Mouse (Mus musculus) intestine, embryonic 16.5 days (tissue): ENCODE data around the gene Fto. TPM values are rescaled to one million over a fixed set of nuclear protein-coding genes. Genes with fewer than 3 reads are reported as not detected.

Experiments used
- ATAC-seq: fragments of 200-750 bp; cut with Nextera tagmentation; 2 replicates; pipeline ENCODE4 v1.8.0; 2017; ENCODE audit warnings: moderate TSS enrichment, moderate library complexity
- H3K27ac ChIP-seq: fragments of 300-500 bp; sonication (generic); 2 replicates; pipeline ENCODE4 v1.5.1; 2014; ENCODE audit warnings: mild to moderate bottlenecking, low read length
- H3K27me3 ChIP-seq: fragments of 300-500 bp; sonication (generic); replicated peaks from 2 replicates; pipeline ENCODE4 v1.6.1; 2014; ENCODE audit warnings: low read length, control low read depth, mixed read lengths; ENCODE audit not compliant: control insufficient read depth, insufficient read depth
- H3K36me3 ChIP-seq: fragments of 300-500 bp; sonication (generic); 2 replicates; pipeline ENCODE4 v1.6.1; 2014; ENCODE audit warnings: low read length, control low read depth; ENCODE audit not compliant: control insufficient read depth, insufficient read depth
- H3K4me1 ChIP-seq: fragments of 300-500 bp; sonication (generic); 2 replicates; pipeline ENCODE4 v1.6.1; 2014; ENCODE audit warnings: low read length, control low read depth, mixed read lengths; ENCODE audit not compliant: control insufficient read depth, insufficient read depth
- H3K4me2 ChIP-seq: fragments of 300-500 bp; sonication (generic); 2 replicates; pipeline ENCODE4 v1.6.1; 2014; ENCODE audit warnings: low read depth, low read length, control low read depth
- H3K4me3 ChIP-seq: fragments of 300-500 bp; sonication (generic); 2 replicates; pipeline ENCODE4 v1.5.1; 2014; ENCODE audit warnings: mild to moderate bottlenecking, low read length
- H3K9ac ChIP-seq: fragments of 300-500 bp; sonication (generic); 2 replicates; pipeline ENCODE4 v1.6.1; 2014; ENCODE audit warnings: low read depth, low read length
- H3K9me3 ChIP-seq: fragments of 300-500 bp; sonication (generic); 2 replicates; pipeline ENCODE4 v1.6.1; 2016; ENCODE audit warnings: low read length, control low read depth; ENCODE audit not compliant: control insufficient read depth
- WGBS: fragments of 180-500 bp; shearing (Covaris S2); extraction: QIAGEN DNeasy Blood & Tissue Kit; methylation state at CpG from one replicate; pipeline ENCODE4 v1.1.7; 2014; 5-methylcytosine and 5-hydroxymethylcytosine counted together
- polyA plus RNA-seq: library from polyadenylated mRNA; unstranded; fragments of >200 nt; fragmentation: Nextera tagmentation; extraction: Ambion mirVana; gene quantifications from 2 replicates; pipeline ENCODE4 v1.2.1, GENCODE M21; 2015

The Fto gene
- polyA plus RNA-seq, 1 experiment from 2014 or later = 58.1 TPM

DNA sequence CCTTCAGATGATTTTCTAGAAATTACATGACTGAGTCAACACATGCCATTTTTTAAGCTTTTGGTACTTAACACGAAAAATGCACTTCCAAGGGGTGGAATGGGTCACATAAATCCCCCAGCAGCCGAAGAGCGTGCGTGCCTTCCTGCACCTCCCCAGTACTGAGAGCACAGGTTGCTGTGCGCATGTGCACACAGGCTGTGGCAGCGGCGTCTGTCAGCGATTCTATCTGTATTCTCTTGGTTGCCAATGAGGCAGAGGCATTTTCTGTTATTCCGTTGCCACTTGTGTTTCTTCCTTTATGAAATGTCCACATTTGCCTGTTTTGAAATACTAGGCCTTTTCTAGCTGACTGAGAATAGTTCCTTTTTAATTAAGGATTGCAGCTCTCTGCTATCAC lies 324.4 kb downstream of the Fto start:
- WGBS = 91% methylated on average over 9 of the region's 9 CpGs
- no peak overlapping the region for H3K27ac ChIP-seq
- no peaks in the 10 kb centered on the region for H3K36me3 ChIP-seq
- H3K27me3 ChIP-seq = no peaks in the 10 kb centered on the region
- H3K4me2 ChIP-seq = no peak overlapping the region
- ATAC-seq = no peak
- H3K9ac ChIP-seq = no peak overlapping the region
- no peak overlapping the region for H3K4me3 ChIP-seq
- no peaks in the 10 kb centered on the region for H3K9me3 ChIP-seq
- H3K4me1 ChIP-seq = no peaks in the 10 kb centered on the region

DNA sequence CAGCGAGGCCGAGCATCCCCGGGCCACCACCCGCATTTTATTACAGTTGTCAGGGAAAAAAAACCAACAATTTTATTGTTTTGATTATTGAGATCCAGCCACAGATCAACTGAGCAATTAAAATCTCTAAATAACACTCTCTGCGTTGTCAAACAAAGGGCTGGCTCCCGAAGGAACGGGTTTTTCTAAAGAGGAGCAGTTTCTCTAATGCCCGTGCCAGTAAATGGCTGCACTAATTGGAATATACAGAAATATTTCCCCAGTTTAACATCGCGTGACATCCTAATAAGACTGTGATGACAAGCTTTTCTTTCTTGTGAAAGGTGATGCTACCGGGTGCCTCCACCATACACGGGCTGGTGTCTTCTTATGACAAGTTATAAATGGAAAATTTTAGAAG lies 324.9 kb downstream of the Fto start:
- H3K9me3 ChIP-seq = no peaks in the 10 kb centered on the region
- no peak overlapping the region for H3K27ac ChIP-seq
- H3K9ac ChIP-seq = no peak overlapping the region
- H3K36me3 ChIP-seq = no peaks in the 10 kb centered on the region
- no peak overlapping the region for H3K4me2 ChIP-seq
- no peaks in the 10 kb centered on the region for H3K4me1 ChIP-seq
- no peaks in the 10 kb centered on the region for H3K27me3 ChIP-seq
- H3K4me3 ChIP-seq = no peak overlapping the region
- 77% methylated on average over 12 of the region's 12 CpGs for WGBS
- no peak for ATAC-seq

DNA sequence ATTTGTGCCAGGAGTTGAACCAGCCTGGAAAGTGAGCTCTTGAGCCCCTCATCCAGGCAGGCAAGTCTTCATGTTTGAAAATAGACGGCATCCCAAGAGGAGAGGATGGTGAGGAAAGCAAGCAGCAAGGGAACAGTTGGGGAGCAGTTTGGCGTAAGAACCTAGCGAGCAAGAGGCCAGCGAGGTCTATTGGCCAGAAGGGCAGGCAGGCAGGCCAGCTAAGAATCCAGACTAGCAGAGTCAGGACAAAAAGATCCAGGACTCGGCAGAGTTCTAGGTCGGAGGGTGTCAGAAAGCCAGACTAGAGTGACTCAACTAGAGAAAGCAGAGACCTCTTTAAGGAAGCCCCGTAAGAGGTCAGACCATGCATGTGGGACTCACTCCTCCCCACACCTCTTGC lies 327.1 kb downstream of the Fto start:
- no peak overlapping the region for H3K27ac ChIP-seq

DNA sequence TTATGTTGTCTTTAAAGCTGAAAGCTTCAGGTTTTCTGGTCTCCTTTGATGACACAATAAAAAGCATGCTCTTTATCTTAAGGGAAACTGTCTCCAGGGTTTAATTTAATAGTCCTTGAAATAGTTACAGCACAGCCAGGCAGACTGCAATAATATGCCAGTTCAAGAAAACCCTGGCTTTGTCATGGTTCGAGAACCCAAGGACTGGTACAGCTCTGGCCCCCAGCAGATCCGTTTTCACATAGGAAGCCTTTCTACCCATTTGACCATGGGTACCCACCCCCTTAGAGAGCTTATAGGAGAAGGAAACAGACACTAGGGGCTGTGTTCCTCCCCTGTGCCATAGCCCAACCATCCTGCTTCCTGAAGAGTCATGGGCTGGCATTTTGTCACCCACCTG lies 332.2 kb downstream of the Fto start:
- no peak for ATAC-seq
- Histone ChIP-seq H3K27ac (no peak overlapping the region), H3K27me3 (no peaks in the 10 kb centered on the region), H3K9me3 (no peaks in the 10 kb centered on the region), H3K4me2 (no peak overlapping the region), H3K9ac (no peak overlapping the region), H3K4me3 (no peak overlapping the region), H3K36me3 (no peaks in the 10 kb centered on the region), H3K4me1 (0 out of 2 replicates have a peak, but pooled peaks cover 4% of the 10 kb centered on the region)
- 72% methylated on average over 2 of the region's 2 CpGs for WGBS

More for the DNA sequence above, 327.1 kb downstream of the Fto start:
- Histone ChIP-seq H3K4me3 (no peak overlapping the region), H3K4me2 (no peak overlapping the region), H3K4me1 (no peaks in the 10 kb centered on the region), H3K9ac (no peak overlapping the region), H3K27me3 (no peaks in the 10 kb centered on the region), H3K9me3 (no peaks in the 10 kb centered on the region), H3K36me3 (no peaks in the 10 kb centered on the region)
- 70% methylated on average over 7 of the region's 7 CpGs for WGBS
- no peak for ATAC-seq

DNA sequence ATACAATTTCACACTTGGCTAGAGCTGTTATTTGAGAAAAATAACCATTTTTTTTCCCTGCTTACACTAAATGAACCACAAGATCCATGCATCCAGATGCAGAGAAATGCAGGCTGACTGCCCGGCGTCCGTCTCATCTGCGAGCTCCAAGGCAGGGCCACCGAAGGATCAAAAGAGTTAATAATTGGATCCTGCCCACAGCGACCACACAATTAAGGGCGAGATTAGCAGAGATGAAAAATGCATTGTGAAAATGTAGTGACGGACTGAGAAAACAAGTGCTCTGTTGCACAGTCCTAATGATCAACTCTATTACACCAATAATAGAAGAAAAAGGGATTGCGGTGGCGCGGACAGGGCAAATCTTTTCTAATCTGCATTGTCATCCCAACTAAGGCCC lies 334.6 kb downstream of the Fto start:
- no peak for ATAC-seq
- 80% methylated on average over 11 of the region's 11 CpGs for WGBS
- Histone ChIP-seq H3K4me3 (no peak overlapping the region), H3K4me1 (0 out of 2 replicates have a peak, but pooled peaks cover 4% of the 10 kb centered on the region), H3K27me3 (no peaks in the 10 kb centered on the region), H3K4me2 (no peak overlapping the region), H3K36me3 (no peaks in the 10 kb centered on the region), H3K9ac (no peak overlapping the region), H3K9me3 (no peaks in the 10 kb centered on the region), H3K27ac (no peak overlapping the region)

DNA sequence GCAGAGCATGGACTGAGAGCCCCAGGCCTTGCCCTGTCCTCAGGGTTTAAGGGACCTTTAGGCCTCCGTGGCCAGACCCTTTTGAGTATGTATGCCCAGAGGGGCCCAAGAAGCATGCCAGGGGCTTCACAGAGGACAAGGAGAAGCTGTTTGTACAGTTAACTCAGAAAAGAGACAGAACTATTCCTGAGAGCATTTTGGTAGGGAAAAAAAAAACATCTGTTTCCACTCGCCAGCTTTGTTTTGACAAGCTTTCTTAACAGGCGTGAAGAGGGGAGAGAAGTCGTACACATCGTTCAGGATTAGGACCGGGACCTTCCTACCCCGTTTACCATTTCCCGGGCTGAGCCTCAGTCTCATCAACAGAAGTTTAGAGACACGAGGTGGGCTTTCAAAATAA lies 335.5 kb downstream of the Fto start:
- H3K27me3 ChIP-seq = no peaks in the 10 kb centered on the region

DNA sequence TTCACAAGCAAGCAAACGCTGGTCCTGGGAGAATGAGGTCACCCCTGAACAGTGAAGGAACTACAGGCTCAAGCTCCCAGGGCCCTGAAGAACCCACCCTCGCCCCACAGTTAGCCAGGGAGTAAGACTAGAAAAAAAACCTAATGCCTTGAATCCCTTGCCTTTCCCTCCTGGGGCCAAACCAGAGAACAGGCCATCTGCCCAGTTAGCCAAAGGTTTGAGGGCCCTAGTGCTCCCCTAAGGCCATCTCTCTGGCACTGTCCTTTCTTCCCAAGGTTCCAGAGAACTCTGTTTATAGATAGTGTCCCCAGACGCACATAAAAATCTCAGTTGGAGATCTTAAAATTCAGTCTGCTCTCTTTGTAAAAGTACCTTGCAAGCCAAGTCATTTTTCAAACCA lies 340.2 kb downstream of the Fto start:
- Histone ChIP-seq H3K4me1 (0 out of 2 replicates have a peak, but pooled peaks cover 2% of the 10 kb centered on the region), H3K4me3 (no peak overlapping the region), H3K9me3 (no peaks in the 10 kb centered on the region), H3K36me3 (no peaks in the 10 kb centered on the region), H3K4me2 (no peak overlapping the region), H3K27ac (no peak overlapping the region), H3K27me3 (no peaks in the 10 kb centered on the region), H3K9ac (no peak overlapping the region)
- WGBS = 58% methylated on average over 3 of the region's 3 CpGs
- ATAC-seq = no peak

More for the DNA sequence above, 335.5 kb downstream of the Fto start:
- H3K36me3 ChIP-seq = no peaks in the 10 kb centered on the region
- no peak overlapping the region for H3K4me2 ChIP-seq
- ATAC-seq = 0 out of 2 replicates have a peak, but pooled peaks have one; percentile 31
- H3K9me3 ChIP-seq = no peaks in the 10 kb centered on the region
- no peak overlapping the region for H3K4me3 ChIP-seq
- H3K4me1 ChIP-seq = 0 out of 2 replicates have a peak, but pooled peaks cover 4% of the 10 kb centered on the region
- H3K9ac ChIP-seq = no peak overlapping the region
- WGBS = 43% methylated on average over 9 of the region's 9 CpGs
- H3K27ac ChIP-seq = no peak overlapping the region

DNA sequence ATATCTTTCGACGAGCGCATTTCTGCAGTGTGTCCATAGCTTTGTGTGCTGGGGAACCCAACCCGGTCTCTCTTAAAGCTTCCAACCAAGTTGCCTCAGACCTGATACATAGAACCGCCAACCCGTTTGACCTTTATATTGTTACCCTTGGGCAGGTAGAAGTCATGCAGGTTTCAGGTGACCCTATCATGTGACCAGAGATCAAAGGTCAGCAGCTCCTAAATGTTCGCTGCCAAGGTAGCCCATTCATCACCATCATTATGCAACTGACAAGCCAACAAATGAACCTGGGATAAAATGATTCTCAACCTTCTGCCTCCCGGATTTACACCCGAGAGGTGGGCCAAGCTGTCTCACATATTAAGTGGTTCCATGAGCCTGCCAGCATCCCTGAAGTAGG lies 344.1 kb downstream of the Fto start:
- WGBS = 91% methylated on average over 9 of the region's 9 CpGs
- H3K36me3 ChIP-seq = no peaks in the 10 kb centered on the region
- no peak overlapping the region for H3K4me2 ChIP-seq
- H3K9ac ChIP-seq = no peak overlapping the region
- H3K9me3 ChIP-seq = no peaks in the 10 kb centered on the region
- ATAC-seq = no peak
- H3K27me3 ChIP-seq = no peaks in the 10 kb centered on the region
- no peak overlapping the region for H3K4me3 ChIP-seq
- H3K27ac ChIP-seq = no peak overlapping the region
- no peaks in the 10 kb centered on the region for H3K4me1 ChIP-seq

DNA sequence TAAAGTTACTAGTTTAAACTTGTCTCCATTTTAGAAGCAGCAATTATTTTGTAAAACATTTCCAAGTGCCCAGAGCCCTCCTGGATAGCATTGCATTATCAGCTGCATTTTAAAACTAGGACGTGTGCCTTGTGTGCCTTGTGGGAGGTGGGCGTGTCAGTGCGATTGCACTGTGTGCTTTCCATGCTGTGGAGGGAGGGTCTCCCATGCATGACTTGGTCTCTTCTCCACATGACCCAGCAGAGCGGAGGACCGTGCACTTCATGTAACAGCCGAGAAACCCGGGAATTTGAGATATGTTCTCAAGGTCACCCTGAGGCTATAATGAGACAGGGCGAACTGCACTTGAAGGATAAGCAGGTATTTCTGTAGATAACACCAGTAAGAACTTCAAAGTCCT lies 347.6 kb downstream of the Fto start:
- no peaks in the 10 kb centered on the region for H3K9me3 ChIP-seq
- no peak overlapping the region for H3K4me3 ChIP-seq
- H3K36me3 ChIP-seq = no peaks in the 10 kb centered on the region
- no peaks in the 10 kb centered on the region for H3K27me3 ChIP-seq
- no peaks in the 10 kb centered on the region for H3K4me1 ChIP-seq
- no peak overlapping the region for H3K27ac ChIP-seq
- ATAC-seq = no peak
- H3K9ac ChIP-seq = no peak overlapping the region
- no peak overlapping the region for H3K4me2 ChIP-seq
- WGBS = 63% methylated on average over 8 of the region's 8 CpGs

DNA sequence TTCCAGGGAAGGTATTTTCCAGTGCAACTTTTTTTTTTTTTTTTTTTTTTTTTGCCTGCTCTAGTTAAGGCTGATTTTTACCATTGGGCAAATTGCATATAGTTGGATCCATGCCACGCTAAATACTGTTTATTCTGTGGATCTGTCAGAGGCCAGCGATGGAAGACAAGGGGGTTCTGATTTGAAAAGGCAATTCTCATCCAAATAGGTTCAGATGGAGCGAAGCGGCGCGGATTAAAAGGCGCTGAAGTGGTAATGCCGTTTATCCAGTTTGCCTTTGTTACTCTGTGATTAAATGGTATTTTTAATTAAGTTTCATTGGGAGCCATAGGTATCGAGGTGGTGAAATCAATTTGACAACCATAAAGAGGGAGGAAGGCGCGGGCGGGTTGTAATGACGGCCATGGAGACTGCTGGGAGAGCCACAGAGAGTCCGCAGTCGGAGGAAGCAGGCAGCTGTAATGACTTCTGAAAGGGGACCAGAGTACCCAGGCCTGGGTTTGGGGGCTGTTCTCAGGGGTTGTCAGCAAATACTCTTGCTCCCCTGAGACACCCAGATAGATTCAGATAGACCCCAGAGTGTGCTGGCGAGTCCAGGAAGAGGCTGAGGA lies 356.2 kb downstream of the Fto start:
- no peak overlapping the region for H3K9ac ChIP-seq
- no peaks in the 10 kb centered on the region for H3K4me1 ChIP-seq
- H3K27me3 ChIP-seq = no peaks in the 10 kb centered on the region
- no peak overlapping the region for H3K4me2 ChIP-seq
- H3K27ac ChIP-seq = no peak overlapping the region
- no peak for ATAC-seq
- H3K4me3 ChIP-seq = no peak overlapping the region
- H3K36me3 ChIP-seq = no peaks in the 10 kb centered on the region
- 89% methylated on average over 16 of the region's 16 CpGs for WGBS
- H3K9me3 ChIP-seq = no peaks in the 10 kb centered on the region
